Mouse (Mus musculus): ENCODE measurements at regions not wholly inside any gene's neighbourhood (a gene's known extent, or its start where the extent isn't known, plus 50 kb on each side); places are given as distances from the start of the nearest gene placed in this dataset.
"Not testable (repeated sequence)": the region's sequence is repeated elsewhere in the genome, so short reads cannot be mapped to it uniquely, and the experiment has no call there.

DNA sequence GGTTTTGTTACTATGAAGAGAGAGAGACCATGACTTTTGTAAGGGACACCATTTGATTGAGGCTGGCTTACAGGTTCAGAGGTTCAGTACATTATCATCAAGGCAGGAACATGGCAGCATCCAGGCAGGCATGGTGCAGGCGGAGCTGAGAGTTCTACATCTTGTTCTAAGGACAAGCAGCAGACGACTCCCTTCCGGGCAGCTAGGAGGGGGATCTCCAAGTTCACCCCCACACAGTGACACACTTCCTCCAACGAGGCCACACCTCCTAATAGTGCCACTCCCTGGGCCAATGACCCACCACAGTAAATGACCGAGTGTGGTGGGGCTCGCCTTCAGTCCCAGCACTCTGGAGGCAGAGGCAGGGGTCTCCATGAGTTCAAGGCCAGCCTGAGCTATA, 138.8 kb downstream of the Katnal1 start:
- TF ChIP-seq CTCF (IDR thresholded peaks at IDR 0.05; ENCODE audit: borderline replicate concordance, extremely low read depth, insufficient read depth, insufficient read length); POLR2A (IDR thresholded peaks at IDR 0.05; ENCODE audit: borderline replicate concordance, extremely low read depth, insufficient read depth, insufficient read length, poor library complexity, severe bottlenecking): not testable (repeated sequence)

Measured in brain, embryonic 14.5 days (tissue).